Mouse (Mus musculus): ENCODE measurements around the gene Osbpl9.

Osbpl9 gene

GRCm38 (mm10) chr4:109207524-109207923, 5.5 kb upstream of the Osbpl9 start:
- DNase-seq (ENCODE audit: low spot score in 2 of 2): no peak

- DNase-seq (ENCODE audit: low spot score in 2 of 2): no peak
These were observed 2.3 kb upstream of the Osbpl9 start for GRCm38 (mm10) chr4:109204416-109204815.

GRCm38 (mm10) chr4:109203931-109204330, 1.9 kb upstream of the Osbpl9 start:
- no peak for DNase-seq (ENCODE audit: low spot score in 2 of 2)

GRCm38 (mm10) chr4:109199069-109199468, 3.0 kb downstream of the Osbpl9 start:
- no peak for DNase-seq (ENCODE audit: low spot score in 2 of 2)

GRCm38 (mm10) chr4:109195900-109196629, 6.0 kb downstream of the Osbpl9 start:
- no peak for DNase-seq (ENCODE audit: low spot score in 2 of 2)

- no peak for DNase-seq (ENCODE audit: low spot score in 2 of 2)
These were observed 8.2 kb downstream of the Osbpl9 start for GRCm38 (mm10) chr4:109193886-109194285.

GRCm38 (mm10) chr4:109191598-109191997, 10.5 kb downstream of the Osbpl9 start:
- DNase-seq (ENCODE audit: low spot score in 2 of 2): no peak

- no peak for DNase-seq (ENCODE audit: low spot score in 2 of 2)
These were observed 16.3 kb downstream of the Osbpl9 start for GRCm38 (mm10) chr4:109185616-109186405.

- no peak for DNase-seq (ENCODE audit: low spot score in 2 of 2)
These were observed 26.4 kb downstream of the Osbpl9 start for GRCm38 (mm10) chr4:109175677-109176076.

- DNase-seq (ENCODE audit: low spot score in 2 of 2): peak; percentile 38 to 61
These were observed 28.2 kb downstream of the Osbpl9 start for GRCm38 (mm10) chr4:109173775-109174440.

- no peak for DNase-seq (ENCODE audit: low spot score in 2 of 2)
These were observed 28.7 kb downstream of the Osbpl9 start for GRCm38 (mm10) chr4:109173369-109173768.

- peak; percentile 61 to 88 for DNase-seq (ENCODE audit: low spot score in 2 of 2)
These were observed 36.4 kb downstream of the Osbpl9 start for GRCm38 (mm10) chr4:109165521-109166173.

- peak; percentile 42 to 52 for DNase-seq (ENCODE audit: low spot score in 2 of 2)
These were observed 45.4 kb downstream of the Osbpl9 start for GRCm38 (mm10) chr4:109156481-109157261.

GRCm38 (mm10) chr4:109156073-109156472, 46.0 kb downstream of the Osbpl9 start:
- DNase-seq (ENCODE audit: low spot score in 2 of 2): no peak

GRCm38 (mm10) chr4:109150214-109150613, 51.9 kb downstream of the Osbpl9 start:
- DNase-seq (ENCODE audit: low spot score in 2 of 2): no peak

GRCm38 (mm10) chr4:109149411-109149810, 52.7 kb downstream of the Osbpl9 start:
- DNase-seq (ENCODE audit: low spot score in 2 of 2): no peak

GRCm38 (mm10) chr4:109147278-109148038, 54.6 kb downstream of the Osbpl9 start:
- DNase-seq (ENCODE audit: low spot score in 2 of 2): peak; percentile 53 to 68

- no peak for DNase-seq (ENCODE audit: low spot score in 2 of 2)
These were observed 59.0 kb downstream of the Osbpl9 start for GRCm38 (mm10) chr4:109143091-109143490.

- DNase-seq (ENCODE audit: low spot score in 2 of 2): no peak
These were observed 63.5 kb downstream of the Osbpl9 start for GRCm38 (mm10) chr4:109138551-109138950.

GRCm38 (mm10) chr4:109136475-109137125, 65.5 kb downstream of the Osbpl9 start:
- no peak for DNase-seq (ENCODE audit: low spot score in 2 of 2)
